Mouse (Mus musculus) myocyte (in vitro differentiated cells): Measurements from ENCODE around the gene Rps10.

Experiments used
- MYOG ChIP-seq, 3 experiments: IDR thresholded peaks; one replicate each; pipeline ENCODE4 v1.6.1; 2011; ENCODE audit warnings: control low read depth in 2 of 3, low read depth in 2 of 3, mild to moderate bottlenecking in 2 of 3; ENCODE audit not compliant: insufficient read length in 2 of 3, control insufficient read depth in 1 of 3, insufficient read depth in 1 of 3
- POLR2A ChIP-seq: IDR thresholded peaks from one replicate; pipeline ENCODE4 v1.6.1; 2011; ENCODE audit warnings: low read depth, mild to moderate bottlenecking, control low read depth, moderate library complexity; ENCODE audit not compliant: insufficient read length
- POLR2AphosphoS2 ChIP-seq: IDR thresholded peaks from one replicate; pipeline ENCODE4 v1.6.1; 2011; ENCODE audit warnings: low read depth, control low read depth; ENCODE audit not compliant: insufficient read length

DNA sequence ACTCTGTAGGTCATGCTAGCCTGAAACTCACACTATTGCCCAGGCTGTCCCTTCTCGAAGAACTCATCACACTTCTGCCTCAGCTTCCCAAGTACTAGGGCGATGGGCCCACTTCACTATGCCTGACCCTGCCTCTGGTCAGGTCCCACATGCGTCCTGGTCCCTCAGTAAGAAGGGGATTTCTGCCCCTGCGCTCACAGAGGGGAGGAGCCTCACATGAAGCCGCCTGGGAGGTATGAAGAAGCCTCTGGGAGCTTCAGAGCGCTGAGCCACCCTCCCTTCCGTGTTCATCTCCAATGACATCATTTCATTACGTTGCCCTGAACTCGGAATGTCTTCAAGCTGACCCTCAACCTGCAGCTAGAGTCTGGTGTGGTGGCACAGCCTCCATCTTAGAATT, 7.3 kb upstream of the Rps10 start:
- TF ChIP-seq POLR2A (no peak), POLR2AphosphoS2 (no peak), MYOG (IDR thresholded peaks at IDR 0.05; ENCODE audit: control insufficient read depth in 1 of 3, insufficient read depth in 1 of 3, insufficient read length in 2 of 3, low read depth in 2 of 3) (no peak)
